Mouse (Mus musculus): ENCODE data around the gene Slc7a10. TPM values are rescaled to one million over a fixed set of nuclear protein-coding genes. Genes with fewer than 3 reads are reported as not detected.

Gene Slc7a10
- total RNA-seq, 2 experiments from 2014 or later = 0.75 to 1.9 TPM

DNA sequence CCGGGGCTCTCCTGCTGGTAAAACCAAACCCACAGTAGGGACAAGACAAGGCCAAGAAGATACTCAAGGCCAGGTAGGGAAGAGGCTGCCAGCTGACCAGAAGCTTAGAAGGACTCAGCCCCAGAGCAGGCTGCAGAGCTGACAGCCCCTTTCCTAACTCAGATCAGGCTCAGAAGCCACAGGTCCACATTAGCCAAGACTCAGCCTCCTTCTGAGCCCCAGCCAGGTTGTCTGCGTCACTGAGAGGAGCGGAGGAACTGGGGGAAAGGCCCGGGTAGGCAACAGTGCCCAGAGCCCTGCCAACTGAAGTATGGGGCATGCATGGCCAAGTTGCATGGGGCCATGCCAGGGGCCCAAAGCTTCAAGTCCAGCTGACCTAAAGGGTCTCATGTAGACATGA lies 13.7 kb upstream of the Slc7a10 start:
- no peak for DNase-seq (ENCODE audit: low spot score)

DNA sequence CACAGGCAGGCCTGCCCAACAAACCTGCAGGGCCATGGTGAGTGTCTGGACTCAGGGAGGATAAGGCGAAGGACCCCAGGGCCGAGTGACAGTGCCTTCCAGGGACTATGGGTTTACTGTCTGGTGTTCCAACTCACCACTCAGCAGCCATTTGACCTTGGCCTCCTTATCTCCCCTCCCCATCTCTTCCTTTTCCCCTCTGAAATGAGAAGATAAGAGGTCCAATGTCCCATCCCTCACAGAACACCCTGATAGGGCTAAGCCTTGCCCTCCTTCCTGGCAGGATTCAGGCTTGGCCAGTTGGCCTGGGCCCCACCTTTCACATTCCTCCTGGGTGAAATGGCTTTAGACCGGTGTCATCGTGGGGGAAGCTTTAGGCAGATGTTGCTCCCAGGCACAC lies 10.7 kb upstream of the Slc7a10 start:
- no peak for DNase-seq (ENCODE audit: low spot score)

DNA sequence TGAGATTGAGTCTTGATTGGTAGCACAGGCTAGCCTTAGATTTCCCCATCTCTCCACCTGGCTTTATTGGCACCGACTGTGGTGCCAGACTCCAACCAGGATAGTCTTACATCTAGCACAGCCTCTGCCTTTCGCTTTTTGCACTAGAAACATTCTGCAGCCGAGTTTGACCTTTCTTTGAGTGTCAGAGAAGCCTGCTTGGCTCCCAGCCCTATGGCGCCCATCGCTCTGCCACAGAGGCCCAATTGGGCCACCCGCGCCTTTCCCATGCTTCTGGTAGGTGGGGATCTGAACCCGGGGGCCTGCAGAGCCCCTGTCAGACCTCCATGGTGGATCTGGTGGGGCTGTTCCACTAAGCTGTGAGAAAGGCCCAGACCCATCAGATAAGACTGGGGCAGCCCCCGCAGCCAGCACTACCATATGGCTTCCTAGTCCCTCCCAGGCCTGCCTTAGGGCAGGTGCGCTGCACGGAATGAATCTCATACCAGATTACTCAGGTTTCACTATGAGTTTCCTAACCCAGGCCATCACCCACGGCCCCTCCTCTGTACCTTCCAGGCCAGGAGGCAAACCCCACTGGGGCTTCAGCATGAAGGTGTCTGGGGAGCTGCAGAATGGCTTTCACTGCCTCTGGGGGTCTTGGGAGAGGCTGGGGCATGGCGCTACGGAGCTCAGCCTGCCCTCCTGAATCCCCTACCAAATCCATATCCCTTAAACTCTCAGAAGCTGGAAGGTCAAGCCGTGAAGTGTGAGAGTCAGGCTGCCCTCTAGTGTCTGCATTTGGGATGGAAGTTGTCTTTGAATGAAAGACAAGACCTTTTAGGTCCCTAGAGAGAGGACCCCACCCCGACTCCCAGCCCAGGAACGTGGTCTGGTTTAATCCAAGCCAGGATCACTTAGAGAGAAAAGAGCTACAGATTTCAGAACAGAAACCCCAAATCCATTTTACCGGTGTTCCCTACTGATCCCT lies 9.5 kb upstream of the Slc7a10 start:
- peak; percentile 27 for DNase-seq (ENCODE audit: low spot score)

- no peak for DNase-seq (ENCODE audit: low spot score)
Measured at GRCm38 (mm10) chr7:35184833-35185724, 1.1 kb upstream of the Slc7a10 start.

DNA sequence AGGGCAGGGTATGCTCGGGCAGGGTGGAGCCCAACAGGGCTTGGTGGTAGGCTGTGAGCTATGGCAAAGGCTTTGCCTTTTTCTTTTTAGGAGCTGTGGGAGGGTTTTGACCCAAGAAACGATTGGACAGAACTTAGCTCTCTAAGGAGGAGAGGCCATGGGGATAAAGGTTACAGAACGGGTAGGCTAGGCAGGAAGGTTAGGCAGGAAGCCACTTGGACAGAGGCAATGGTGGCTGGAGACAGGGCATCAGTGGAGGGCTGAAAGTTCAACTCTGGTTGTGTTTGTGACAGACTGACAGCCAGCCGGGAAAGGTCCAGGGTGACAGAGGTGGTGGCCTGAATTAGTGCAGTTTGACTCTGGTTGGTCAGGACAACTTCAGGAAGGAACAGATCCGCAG lies 3.5 kb downstream of the Slc7a10 start:
- DNase-seq (ENCODE audit: low spot score) = no peak

DNA sequence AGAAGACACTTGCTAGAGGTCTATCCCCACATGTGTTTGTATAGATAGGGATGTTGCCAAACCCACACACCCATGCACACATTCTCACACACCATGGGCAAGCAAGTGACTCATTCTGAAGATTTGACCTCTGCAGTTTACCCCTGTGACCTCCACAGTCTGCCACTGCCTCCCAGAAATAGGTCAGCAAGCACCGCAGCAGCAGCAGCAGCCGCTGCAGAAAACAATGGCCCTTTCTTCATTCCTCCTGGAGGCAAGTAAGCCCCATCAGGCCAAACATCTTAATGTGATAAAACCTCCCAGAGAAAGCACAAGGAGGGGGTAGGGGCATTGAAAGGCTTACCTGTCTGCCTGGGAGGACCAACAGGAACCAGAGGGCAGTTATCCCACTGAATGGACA lies 5.1 kb downstream of the Slc7a10 start:
- DNase-seq (ENCODE audit: low spot score) = no peak

DNA sequence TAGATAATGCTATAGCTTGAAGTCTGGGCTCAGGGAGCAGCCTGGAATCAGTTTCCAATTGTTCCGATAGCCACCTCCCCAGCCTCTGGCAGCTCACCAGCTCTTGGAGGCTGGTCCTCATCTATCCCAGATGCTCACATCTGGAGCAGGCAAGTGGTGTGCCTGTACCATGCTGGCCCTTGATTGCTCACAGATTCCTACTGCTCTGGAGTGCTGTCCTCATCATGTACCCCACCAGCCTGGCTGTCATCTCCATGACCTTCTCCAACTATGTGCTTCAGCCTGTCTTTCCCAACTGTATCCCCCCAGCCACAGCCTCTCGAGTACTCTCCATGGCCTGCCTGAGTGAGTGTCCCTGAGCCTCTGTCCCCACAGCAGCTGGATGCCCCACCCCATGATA lies 10.8 kb downstream of the Slc7a10 start:
- no peak for DNase-seq (ENCODE audit: low spot score)

DNA sequence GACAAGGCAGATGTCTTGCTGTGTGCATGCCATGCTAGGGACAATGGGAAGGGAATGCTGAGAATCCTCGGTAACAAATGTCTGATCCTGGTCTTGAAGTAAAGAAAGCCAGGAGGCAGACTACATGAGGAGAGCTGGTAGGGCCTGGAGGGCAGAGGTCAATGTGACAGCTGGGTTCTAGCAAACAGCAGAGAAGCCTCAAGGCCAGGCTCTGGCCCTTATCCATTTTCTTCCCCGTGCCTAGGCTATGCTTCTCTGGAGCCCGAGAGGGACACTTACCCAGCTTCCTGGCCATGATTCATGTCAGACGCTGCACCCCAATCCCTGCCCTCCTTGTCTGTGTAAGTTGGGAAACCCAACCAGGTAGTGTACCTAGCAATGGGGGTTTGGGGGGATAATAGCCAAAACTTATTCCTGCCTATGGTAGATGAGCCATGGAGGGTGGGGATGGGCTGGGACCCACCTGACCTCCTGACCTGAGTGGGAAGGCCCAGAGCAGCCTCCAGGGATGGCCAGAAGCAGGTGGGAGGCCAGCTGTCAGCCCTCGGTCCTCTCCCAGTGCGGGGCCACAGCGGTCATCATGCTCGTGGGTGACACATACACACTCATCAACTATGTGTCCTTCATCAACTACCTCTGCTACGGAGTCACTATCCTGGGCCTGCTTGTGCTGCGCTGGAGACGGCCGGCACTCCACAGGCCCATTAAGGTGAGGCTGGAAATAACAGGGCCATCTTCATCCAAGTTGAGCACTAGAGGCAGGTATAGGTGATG lies 13.0 kb downstream of the Slc7a10 start:
- no peak for DNase-seq (ENCODE audit: low spot score)

- DNase-seq (ENCODE audit: low spot score) = no peak
Measured at GRCm38 (mm10) chr7:35199755-35200154, 13.6 kb downstream of the Slc7a10 start.

DNA sequence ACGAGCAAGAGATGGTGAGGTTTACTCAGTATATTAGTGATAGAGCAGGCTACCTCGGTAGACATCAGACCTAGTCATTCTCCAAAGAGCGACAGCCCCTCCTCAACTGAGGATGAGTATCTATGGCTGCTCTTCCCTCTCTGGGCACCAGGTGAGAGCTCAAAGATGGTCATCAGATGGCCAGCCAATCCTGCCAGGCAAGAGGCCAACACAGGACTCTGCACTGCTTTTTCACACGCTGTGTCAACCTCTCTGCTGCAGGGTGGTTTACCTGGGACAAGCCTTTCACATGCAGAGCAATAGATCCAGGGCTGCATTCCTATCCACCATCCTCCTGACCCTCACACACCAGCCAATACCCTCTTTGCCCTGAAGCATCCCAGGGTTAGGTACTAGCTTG lies 25.6 kb downstream of the Slc7a10 start:
- DNase-seq (ENCODE audit: low spot score) = no peak

GRCm38 (mm10) chr7:35214442-35215222 lies 28.4 kb downstream of the Slc7a10 start:
- no peak for DNase-seq (ENCODE audit: low spot score)

DNA sequence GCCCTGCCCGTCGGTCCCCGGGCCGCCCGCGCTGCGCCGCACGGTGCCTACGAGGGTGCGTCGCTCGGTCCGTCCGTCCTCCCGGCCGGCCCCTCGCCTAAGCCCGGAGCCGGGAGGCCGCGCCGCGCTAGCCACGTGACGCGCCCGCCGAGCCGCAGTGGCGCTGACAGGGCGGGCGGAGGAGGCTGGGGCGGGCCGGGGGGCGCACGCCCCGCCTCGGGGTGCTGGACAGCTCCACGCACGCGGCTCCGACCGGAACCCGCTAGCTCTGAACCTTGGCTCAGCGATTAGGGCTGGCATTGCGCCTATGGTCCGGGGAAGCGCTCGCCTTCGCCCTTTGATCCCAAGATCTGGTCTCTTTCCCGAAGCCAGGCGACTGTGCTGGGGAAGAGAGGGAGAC lies 29.0 kb downstream of the Slc7a10 start, which contains the start of gene Lrp3:
Lrp3 (minus strand) TSS at position 274 of the 400 bp plus-strand sequence.
- DNase-seq (ENCODE audit: low spot score) = peak; percentile 58

DNA sequence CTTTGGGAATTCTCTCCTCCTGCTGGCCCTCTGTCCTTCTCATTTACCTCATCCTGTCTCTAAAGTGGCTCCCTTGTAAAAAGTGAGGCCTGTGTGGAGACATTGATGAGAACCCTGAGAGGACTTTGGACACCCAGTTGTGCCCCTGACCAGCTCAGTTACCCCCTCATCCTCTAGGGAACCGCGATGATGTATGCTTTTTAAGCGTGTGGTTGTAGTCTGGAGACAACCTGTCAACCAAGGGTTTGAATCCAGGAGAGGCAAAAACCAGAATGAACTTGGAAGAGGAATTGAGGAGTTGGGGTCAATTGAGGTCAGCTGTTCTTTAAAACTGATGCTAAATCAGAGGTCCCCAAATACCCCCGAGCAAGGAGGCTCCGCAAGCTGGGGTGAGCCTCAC lies 29.5 kb downstream of the Slc7a10 start:
- no peak for DNase-seq (ENCODE audit: low spot score)

- DNase-seq (ENCODE audit: low spot score) = no peak
Measured at GRCm38 (mm10) chr7:35220694-35221365, 34.6 kb downstream of the Slc7a10 start.

GRCm38 (mm10) chr7:35230333-35230732 lies 44.1 kb downstream of the Slc7a10 start:
- DNase-seq (ENCODE audit: low spot score) = no peak

DNA sequence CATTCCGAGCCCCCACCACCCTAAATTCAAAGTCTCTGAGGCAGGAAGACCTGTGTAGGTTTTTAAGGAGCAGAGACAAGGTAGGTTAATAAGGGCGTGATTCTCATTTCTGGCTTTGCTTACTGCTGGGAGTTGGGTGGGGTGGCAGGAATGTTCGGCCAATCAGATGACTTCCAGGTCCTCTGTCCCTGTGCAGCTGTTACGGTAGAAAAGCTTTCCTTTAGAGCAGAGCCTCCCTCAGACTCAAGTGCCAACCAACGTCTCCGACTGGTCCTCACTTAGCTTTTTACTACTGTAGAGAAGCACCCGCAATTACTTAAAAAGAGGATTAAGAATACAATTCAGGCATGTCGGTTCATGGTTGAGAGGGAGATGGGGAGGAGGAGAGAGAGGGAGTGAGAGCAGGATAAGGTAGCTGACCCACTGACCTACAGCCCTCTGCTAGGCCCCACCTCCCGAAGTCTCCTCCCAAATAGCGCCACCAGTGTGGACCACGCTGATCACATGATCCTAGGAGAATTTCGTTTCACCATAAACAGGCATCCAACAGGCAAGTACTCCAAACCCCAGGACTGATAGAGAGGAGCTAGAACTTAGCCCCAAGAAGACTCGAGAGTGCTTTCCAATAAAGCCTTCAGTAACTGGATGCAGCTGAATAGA lies 46.7 kb downstream of the Slc7a10 start:
- no peak for DNase-seq (ENCODE audit: low spot score)

- no peak for DNase-seq (ENCODE audit: low spot score)
Measured at GRCm38 (mm10) chr7:35233861-35234260, 47.7 kb downstream of the Slc7a10 start.

DNA sequence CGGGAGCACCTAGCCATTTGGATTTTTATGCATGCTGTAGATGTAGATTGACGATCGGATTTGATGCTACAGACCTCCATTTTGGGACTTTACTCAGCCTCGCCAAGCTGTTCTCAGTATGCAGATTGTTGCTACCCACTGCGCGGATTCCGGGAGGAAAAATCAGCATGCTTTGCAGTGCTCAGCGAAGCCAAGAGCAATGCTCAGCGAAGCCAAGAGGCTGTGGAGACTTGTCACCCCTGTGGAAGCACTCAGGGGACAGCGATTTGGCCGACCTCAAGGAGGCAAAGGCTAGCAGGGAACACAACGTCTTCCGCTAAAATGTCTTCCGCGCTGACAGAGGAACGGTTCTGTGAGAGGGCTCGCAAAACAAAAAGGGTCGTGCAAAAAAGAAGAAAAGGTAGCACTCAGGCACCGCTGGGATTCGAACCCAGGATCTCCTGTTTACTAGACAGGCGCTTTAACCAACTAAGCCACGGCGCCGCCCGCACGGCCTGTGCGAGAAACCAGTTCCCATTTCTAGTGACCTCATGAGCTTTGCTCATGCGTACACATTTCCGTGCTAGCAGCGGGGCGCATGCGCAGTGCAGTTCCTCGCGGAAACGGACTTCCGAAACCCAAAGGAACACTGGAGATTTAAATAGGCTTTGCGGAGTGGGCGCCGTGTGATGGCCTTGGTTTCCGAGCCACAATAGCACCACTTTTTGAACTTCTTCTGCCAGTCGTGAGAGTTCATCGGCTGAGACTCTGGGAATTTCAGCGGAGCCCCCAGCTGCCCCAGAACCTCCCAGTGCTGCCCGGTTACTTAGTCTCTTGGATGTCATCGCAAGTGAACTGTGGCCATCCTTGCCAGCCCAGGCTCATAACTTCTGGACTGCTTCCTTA lies 48.4 kb downstream of the Slc7a10 start:
- peak; percentile 98 for DNase-seq (ENCODE audit: low spot score)
